Mouse (Mus musculus): Measurements from ENCODE around the gene Cdh12. TPM values are rescaled to one million over a fixed set of nuclear protein-coding genes. Genes with fewer than 3 reads are reported as not detected.

The Cdh12 gene
- polyA plus RNA-seq, 3 experiments from 2014 or later, result not detected

- ATAC-seq, result no peak
Observed at GRCm38 (mm10) chr15:20711859-20712258, 262.8 kb downstream of the Cdh12 start.

GRCm38 (mm10) chr15:20772289-20772688 lies 323.2 kb downstream of the Cdh12 start:
- no peak for ATAC-seq

GRCm38 (mm10) chr15:20773423-20773822 lies 324.4 kb downstream of the Cdh12 start:
- no peak for ATAC-seq

- ATAC-seq, result no peak
Observed at GRCm38 (mm10) chr15:20796999-20797398, 347.9 kb downstream of the Cdh12 start.

- ATAC-seq, result no peak
Observed at GRCm38 (mm10) chr15:20798541-20798940, 349.5 kb downstream of the Cdh12 start.

- ATAC-seq, result no peak
Observed at GRCm38 (mm10) chr15:20835887-20836286, 386.8 kb downstream of the Cdh12 start.

- no peak for ATAC-seq
Observed at GRCm38 (mm10) chr15:20836991-20837390, 387.9 kb downstream of the Cdh12 start.

- no peak for ATAC-seq
Observed at GRCm38 (mm10) chr15:20841479-20841878, 392.4 kb downstream of the Cdh12 start.

- no peak for ATAC-seq
Observed at GRCm38 (mm10) chr15:20863076-20863475, 414.0 kb downstream of the Cdh12 start.

GRCm38 (mm10) chr15:20872518-20872917 lies 423.5 kb downstream of the Cdh12 start:
- no peak for ATAC-seq

GRCm38 (mm10) chr15:20876993-20877392 lies 427.9 kb downstream of the Cdh12 start:
- ATAC-seq, result no peak

- no peak for ATAC-seq
Observed at GRCm38 (mm10) chr15:20893471-20893870, 444.4 kb downstream of the Cdh12 start.

- no peak for ATAC-seq
Observed at GRCm38 (mm10) chr15:20902568-20902967, 453.5 kb downstream of the Cdh12 start.

- ATAC-seq, result no peak
Observed at GRCm38 (mm10) chr15:20928221-20928620, 479.2 kb downstream of the Cdh12 start.

GRCm38 (mm10) chr15:20944000-20944399 lies 494.9 kb downstream of the Cdh12 start:
- ATAC-seq, result no peak

- ATAC-seq, result no peak
Observed at GRCm38 (mm10) chr15:20967463-20967862, 518.4 kb downstream of the Cdh12 start.

GRCm38 (mm10) chr15:20971041-20971440 lies 522.0 kb downstream of the Cdh12 start:
- ATAC-seq, result no peak

GRCm38 (mm10) chr15:21000541-21000940 lies 551.5 kb downstream of the Cdh12 start:
- ATAC-seq, result no peak

- ATAC-seq, result no peak
Observed at GRCm38 (mm10) chr15:21007931-21008330, 558.9 kb downstream of the Cdh12 start.

GRCm38 (mm10) chr15:21008487-21008886 lies 559.4 kb downstream of the Cdh12 start:
- ATAC-seq, result no peak

GRCm38 (mm10) chr15:21008969-21009368 lies 559.9 kb downstream of the Cdh12 start:
- no peak for ATAC-seq

GRCm38 (mm10) chr15:21063683-21064082 lies 614.6 kb downstream of the Cdh12 start:
- ATAC-seq, result no peak

GRCm38 (mm10) chr15:21069264-21069663 lies 620.2 kb downstream of the Cdh12 start:
- no peak for ATAC-seq

- ATAC-seq, result no peak
Observed at GRCm38 (mm10) chr15:21092824-21093223, 643.8 kb downstream of the Cdh12 start.

GRCm38 (mm10) chr15:21109009-21109841 lies 660.2 kb downstream of the Cdh12 start:
- no peak for ATAC-seq
